Mouse (Mus musculus): ENCODE measurements around the gene Gria4.

- TF ChIP-seq CTCF (IDR thresholded peaks at IDR 0.05; ENCODE audit: low read depth, low read length): no peak
- no peak for TF ChIP-seq POLR2A (IDR thresholded peaks at IDR 0.05; ENCODE audit: extremely low read depth, insufficient read depth, low read length)
Observed at GRCm38 (mm10) chr9:4486428-4486827, 309.6 kb downstream of the Gria4 start.
